Mouse (Mus musculus): ENCODE measurements at regions not wholly inside any gene's neighbourhood (a gene's known extent, or its start where the extent isn't known, plus 50 kb on each side); places are given as distances from the start of the nearest gene placed in this dataset.
"Not testable (repeated sequence)": the region's sequence is repeated elsewhere in the genome, so short reads cannot be mapped to it uniquely, and the experiment has no call there.

DNA sequence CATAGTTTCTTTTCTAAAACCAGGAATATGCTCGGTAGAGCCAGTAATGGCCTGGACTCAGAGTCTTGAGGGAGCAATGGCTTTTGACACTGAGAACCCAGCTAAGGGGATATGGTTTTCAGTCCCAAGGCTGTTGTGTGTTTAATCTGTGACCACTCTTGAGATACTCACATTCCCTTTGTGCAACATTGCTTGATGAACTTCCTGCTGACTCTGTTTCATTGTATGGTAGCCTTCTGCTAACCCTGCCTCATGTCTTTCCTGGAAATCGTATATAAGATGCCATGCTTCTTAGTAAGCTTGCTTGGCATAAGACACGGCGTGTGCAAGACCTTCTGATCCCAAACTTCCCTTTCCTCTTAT lies 92.7 kb upstream of the Cpsf6 start:
- DNase-seq, result no peak

DNA sequence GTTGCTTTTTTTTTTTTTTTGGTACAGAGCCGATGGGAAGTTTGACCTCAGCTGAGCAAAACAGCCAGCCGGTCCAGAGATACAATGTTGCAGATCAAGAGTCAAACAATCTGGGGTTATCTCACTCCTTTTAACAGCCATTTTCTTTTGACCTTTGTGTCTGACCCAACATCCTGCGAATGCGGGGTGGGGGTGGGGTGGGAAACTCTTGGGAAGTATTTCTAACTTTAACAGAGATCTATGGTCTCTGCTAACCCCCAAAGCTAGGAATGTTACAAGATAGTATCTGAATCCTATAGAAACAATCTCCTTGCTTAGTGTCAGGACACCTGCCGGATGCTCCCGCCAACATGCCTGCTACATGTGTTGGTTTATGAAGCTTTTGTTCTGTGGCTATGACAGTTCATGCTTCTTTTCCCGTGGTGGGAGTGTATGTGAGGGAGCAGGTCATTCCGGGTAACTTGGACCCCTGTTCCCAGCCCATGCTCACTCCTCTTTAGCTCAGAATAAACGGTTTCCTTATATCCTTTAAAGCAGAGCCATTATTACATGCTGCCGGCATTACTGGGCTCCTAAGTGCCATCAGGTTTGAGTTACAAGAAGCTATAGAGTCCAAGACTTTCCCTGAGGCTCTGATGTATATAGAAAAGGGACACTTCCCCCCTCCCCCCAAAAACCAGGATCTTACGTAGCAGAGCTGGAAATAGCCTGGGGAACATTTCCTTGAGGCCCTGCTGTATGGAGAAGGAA lies 92.2 kb upstream of the Cpsf6 start:
- no peak for DNase-seq

DNA sequence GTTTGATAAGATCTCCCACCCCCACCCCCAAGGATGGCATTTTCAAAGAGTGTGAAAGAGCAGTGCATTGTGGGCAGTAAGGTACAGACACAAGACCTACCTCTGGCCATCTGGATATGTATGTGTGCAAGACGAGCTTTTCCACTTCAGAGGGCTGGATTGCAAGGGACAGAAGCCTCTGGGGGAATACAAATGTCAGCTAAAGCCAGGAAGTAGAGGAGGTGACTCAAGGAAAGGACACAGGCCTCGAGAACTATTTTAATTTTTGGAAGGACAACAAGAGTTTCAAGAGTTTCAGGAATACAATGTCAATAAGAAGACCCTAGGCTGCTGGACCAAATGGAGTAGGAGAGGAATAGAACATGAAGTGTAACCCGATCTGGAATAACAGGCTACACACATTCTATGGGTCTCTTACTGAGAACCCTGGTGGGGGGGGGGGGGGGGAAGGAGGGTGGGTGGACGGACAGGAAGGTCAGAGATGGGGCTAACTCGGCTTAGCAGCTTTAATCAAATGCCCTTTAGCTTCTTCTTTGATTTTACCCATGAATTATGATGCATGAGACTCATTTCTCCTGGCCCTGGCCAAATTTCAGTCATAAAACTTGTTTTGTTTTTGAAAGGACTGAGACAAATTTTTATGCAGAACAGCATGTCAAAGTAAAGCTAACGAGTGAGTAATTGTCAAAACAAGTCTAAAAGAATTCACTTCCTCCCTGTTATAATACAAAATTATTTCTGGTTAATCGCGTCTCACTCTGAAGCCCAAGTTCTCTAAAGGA lies 91.4 kb upstream of the Cpsf6 start:
- DNase-seq, result no peak

DNA sequence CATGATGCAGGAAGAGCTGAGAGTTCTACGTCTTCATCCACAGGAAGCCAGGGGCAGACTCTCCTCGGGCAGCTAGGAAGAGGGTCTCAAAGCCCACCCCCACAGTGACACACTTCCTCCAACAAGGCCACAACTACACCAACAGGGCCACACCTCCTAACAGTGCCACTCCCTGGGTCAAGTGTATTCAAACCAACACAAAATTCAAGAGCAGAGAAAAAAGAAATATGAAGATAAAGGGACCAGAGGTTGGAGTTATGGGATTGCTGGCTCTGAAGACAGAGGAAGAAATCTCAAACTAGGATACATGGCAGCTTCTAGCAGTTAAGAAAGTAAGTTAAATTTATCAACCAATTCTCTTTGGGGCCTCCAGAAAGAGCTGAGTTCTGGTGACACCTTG lies 90.7 kb upstream of the Cpsf6 start:
- DNase-seq, result no peak

DNA sequence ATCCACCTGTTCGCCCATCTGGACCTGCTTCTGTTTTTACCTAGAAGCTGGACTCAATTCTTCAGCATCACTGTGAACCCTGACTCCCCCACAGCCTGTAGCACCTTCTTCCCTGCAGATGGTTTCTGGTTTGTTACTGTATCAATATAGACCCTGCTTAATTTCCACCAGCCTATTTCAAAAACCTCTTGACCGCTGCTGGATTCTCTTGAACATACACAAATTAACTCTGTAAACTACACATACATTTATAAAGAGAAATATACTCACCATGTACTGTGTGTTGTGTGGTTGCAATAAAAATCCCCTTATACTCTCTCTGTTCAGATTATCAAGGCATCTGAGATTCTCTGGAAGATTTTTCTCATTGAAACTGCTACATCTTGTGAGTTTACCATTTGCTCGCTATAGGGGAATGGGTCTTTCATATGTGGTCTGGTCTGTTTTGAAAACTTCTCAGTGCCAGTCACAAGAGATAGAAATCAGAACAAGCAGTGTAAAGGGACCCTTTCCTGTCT lies 89.8 kb upstream of the Cpsf6 start:
- no peak for DNase-seq

DNA sequence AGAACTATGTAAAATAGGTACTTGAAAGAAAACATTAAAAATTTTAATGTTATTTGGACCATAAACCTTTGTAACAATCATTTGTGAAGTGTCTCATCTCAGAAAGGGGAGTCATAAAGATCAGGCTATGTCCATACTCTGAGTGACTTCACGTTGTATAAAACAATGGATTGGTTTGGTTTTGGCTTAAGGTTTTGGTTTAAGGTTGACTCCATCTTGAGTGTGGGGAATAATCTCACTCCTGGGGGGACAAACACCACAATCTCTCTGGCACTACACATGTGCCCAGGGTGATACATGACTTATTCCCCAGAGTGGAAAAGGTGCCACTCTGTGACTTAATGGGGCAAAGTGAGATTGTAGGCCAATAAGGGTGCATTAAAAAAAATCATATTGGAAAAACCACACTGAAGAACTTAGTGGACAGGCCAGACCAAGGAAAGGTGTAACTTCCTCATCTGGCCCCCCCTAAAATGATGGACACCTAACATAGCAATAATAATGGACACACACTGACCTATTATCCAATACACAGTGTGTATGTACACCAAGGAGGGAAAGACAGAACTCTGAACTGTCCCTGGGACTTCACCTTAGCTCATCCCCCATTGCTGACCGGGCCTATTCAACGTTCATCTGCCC lies 89.2 kb upstream of the Cpsf6 start:
- no peak for DNase-seq

DNA sequence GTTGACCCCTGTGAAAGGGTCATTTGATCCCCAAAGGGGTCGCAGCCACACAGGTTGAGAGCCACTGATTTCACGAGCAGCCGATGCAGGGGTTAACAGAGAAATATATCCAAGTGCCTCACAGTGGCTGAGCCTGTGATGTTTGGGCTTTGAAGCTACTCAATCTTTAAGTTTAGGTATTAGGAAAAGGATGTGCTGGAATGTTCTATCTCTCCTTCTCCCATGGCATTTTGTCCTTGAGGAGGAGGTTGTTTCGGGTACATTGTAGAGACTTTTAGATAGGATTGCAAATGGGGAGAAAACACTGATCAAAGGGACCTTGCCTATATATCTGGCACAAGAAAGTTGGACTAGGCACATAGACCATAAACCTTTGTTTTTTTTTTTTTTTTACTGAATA lies 88.6 kb upstream of the Cpsf6 start:
- no peak for DNase-seq

DNA sequence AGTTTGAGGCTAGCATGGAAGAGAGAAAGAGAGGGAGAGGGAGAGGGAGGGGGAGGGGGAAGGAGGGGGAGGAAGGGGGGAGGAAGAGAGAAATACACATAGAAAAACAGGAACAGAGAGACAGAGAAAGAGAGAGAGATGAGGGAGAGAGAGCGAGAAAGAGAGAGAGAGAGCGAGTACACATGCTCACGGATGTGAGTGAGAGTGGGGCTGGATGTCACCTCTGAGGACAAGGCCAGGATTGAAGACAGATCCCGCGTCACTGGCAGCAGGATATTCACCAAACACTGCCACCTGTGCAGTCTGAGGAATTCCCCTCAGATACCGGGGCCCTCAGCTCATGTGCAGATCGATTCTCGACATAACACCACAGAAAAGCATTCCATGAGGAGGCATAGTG lies 87.3 kb upstream of the Cpsf6 start:
- DNase-seq, result no peak

DNA sequence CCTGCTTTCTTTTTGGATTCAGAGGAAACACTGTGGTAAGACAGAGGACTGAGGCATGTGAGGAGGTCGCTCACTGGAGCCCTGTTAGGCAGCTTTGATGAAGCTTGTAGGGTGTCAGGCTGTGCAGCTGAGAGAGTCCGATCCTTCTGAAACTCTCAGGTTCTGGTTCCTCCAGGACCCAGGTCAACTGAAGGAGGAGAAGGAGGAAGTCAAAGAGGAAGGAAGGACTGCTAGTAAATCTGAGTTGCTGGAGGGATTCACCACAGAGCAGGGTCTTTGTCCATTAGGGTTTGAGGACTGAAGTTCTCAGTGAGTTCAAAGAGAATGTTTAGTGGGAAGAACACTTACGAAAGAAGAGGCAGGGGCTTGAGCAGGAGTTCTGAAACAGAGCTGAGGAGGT lies 86.6 kb upstream of the Cpsf6 start:
- DNase-seq, result no peak

DNA sequence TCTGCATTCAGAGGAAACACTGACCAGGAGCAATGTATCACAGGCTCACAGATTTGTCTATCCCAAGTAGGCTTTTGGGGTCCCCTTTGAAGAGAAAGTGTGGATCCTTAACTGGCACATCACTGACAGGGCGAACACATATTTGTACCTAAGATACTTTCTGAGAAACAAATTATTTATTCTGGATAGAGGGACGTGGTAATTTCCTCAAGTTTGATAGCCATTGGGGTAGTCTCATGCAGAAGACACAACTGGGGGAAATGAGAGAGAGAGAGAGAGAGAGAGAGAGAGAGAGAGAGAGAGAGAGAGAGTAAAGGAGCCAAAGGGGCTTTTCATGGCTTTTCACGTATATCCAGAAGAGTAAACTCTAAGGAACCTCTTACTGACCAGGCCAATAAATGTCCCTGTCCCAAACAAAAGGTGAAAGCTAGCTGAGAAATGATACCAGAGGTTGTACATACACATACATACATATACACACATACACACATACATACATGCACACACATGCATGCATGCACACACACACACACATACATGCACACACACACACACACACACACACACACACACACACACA lies 85.9 kb upstream of the Cpsf6 start:
- DNase-seq, result no peak

DNA sequence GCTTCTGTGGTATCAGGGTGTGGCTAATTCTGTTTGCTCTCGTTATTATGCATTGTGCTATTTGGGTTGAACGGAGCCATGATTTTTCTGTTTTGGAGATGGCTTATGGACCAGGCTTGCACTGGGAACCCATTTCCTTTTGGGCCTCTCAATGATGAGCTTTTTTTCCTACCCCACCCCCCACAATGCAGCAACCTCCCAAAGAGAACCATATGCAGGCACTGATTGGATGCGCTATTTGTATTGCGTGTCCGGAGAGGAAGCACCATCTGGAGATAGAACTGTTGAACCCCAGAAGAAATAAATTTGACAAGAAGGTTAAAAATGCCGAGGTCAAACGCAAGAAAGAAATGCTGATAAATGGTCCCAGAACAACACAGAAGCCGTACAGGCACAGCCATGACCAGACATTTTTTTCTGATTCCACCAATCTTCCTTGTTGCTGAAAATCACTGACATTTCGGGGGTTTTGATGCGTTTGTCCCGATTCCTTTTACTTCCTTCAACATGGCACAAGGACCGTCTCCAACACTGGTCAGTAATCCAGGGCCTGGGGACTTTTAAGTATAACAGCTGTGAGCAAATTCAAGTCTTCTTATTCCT lies 85.3 kb upstream of the Cpsf6 start:
- no peak for DNase-seq

DNA sequence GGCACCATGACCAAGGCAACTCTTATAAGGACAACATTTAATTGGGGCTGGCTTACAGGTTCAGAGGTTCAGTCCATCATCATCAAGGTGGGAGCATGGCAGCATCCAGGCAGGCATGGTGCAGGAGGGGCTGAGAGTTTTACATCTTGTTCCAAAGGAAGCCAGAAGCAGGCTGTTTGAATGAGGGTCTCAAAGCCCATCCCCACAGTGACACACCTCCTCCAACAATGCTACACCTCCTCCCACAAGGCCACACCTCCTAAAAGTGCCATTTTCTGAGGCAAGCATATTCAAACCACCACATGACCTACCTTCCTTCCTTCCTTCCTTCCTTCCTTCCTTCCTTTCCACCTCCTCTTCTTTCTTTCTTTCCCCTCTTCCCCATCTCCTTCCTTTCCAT lies 84.5 kb upstream of the Cpsf6 start:
- not testable (repeated sequence) for DNase-seq

DNA sequence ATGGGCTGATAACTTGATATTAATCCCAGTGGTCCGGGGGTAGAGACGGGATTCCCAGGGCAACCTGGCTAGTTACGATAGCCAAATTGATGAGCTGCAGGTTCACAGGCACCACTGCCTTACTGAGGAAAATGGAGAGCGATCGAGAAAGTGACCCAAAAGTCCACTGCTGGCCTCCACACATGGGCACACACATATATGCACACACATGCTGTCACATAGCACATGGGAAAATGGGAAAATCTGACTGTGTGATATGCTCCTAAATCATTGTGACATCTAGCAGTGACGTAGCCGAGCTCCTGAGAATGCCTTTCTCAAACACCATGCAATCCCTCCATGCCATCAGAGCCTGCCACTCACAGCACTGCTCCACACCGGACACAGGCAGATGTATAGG lies 83.8 kb upstream of the Cpsf6 start:
- no peak for DNase-seq

DNA sequence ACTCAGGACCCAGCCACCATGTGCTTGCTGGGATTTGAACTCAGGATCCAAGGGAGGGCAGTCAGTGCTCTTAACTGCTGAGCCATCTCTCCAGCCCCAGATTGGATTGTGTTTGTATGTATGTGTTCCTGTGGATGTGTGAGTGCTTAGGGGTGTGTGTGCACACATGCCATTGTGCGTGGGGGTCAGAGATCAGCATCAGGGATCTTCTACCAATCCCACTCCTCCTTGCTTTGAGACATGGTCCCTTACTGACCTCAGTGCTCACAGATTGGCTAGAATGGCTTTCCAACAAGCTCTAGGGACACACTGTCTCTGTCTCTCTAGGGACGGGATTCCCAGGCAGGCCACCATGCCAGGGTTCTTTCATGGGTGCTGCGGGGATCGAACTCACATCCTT lies 83.1 kb upstream of the Cpsf6 start:
- DNase-seq, result no peak

DNA sequence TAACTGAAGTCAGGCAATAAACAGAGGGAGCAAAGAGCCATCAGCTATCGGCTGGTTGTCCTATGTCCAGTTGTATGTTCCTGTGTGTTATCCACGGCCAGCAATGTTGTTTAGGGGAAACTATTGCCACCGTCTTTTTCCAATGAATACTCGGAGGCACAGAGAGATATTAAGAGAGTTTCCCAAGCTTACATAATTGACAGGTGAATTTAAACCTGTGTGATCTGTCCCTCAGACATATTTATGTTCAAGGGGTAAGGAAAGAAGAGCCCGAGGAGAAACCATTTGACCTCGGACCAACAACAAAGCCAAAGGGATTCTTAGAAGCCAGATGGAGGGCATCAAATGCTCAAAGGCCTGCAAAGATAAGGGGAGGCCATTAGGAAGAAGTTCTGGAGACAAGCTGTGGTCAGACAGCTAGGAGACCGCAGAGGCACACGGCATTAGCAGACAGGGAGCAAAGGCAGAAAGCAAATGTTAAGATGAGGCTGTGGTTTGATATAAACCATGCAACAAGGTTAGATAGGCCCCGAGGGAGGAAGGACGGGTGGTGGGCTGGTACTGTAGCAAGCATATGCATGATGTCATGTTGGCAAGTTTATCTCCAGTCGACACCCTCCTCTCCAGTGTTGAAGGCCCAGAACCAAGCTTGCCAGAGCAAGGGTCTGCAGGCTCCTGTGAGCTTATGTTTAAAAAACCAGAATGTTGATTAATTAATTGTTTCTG lies 82.1 kb upstream of the Cpsf6 start:
- no peak for DNase-seq

DNA sequence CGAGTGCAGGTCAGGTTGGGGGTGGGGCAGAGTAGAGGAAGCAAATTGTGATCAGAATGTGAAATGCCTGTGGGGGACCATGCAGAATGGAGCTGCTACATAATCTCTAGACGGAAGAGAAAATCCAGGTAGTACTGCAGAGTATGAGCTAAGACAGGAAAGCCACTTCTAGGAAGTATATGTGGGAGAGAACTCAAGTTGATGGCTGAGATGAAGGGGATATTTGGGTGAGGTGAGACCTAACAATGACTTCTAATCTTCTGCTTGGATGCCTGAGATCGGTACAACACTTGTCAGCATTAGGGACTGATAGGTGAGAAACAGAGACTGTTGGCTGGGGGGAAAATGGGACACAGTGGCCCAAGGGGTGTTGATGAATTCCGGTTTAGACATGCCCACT lies 81.4 kb upstream of the Cpsf6 start:
- DNase-seq, result no peak

DNA sequence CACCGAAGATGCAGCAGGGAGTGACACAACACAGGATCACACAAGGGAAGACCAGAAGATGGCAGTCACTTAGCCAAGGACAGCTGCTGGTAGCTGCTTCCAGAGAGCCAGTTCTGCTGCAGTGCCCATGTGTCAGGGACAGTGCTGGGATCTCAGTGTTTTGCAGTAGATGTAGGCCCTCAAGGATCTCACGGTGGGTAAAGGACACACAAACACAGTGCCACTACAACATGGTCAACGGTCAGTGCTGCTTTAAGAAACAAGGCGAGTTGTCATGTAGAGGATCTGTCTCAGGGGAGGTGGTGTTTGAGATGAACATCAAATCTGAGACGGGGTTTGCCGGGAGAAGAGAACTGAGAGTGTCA lies 80.5 kb upstream of the Cpsf6 start:
- no peak for DNase-seq

DNA sequence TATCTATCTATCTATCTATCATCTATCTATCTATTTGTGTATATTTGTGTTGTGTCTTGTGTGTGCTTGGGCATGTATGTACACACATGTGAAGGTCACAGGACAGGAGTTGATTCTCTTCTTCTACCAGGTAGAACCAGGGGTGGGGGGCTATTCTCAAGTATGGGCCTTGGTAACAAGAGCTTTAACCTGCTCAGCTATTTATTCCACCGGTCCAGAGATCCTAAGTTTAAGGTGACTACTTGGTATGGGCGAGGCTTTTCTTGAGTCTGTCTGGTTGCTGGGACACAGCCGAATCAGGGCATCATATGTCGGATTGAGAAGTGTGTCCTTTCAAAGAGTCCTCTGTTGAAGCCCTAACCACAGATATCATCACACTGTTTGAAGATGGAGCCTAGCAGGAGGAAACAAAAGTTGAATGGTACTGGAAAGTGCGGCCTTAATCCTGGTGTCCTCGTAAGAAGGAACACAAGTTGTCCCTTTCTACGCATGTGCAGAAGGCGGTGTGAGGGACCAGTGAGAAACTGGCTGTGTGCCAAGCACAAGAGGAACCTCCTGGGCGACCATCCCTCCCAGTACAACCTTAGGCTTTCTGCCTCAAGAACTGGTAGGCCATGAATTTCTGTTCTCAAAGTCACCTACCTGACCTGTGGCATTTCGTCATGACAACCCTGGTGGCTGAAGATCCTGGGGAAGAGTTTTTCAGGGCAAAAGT lies 80.0 kb upstream of the Cpsf6 start:
- DNase-seq, result no peak

DNA sequence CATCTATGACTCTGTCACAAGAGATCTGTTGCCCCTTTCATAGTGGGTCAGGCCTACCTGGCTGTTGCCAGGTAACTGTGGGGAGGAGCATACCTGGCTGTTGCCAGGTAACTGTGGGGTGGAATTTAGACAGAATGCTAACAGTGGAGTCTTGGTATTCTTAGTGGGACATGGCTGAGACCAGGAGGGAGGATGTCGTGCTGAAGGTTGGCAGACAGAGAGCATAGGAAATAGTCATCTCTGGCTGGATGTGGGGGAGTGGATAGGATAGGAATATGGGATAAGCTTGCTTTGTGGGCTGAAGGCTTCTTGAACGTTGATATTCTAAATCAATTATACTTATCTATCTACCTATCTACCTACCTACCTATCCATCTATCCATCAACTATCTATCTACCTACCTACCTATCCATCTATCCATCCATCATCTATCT lies 79.2 kb upstream of the Cpsf6 start:
- DNase-seq, result no peak

DNA sequence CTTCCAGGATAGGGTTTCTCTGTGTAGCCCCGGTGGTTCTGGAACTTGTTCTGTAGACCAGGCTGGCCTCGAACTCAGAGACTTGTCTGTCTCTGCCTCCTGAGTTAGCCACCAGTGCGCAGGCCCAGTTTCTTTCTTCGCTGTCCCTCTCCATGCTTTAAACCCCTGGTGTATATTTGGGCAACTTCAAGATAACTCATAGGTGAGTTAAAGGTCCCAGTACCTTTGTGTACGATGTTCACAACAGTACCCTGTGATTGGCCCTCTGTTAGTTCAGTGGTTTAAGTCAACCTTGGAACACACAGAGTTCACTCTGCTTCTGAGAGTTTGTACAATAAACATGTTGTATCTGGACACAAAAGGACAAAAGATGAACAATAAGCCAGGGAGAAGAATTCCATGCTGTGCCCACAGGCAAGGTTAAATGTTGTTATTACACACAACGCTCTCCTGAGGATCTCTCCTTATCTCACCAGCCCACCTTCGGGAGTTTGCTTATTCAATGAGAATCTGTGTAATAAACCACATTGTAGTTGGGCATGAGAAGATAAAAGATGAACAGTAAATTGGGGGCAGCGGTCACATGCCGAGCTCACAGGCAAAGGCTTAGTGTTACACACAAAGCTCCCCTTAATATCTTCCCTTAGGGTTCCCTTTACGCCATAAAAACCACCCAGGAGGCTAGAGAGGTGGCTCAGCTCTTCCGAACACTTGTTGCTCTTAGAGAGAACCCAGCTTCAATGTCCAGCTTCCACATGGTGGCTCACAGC lies 78.6 kb upstream of the Cpsf6 start:
- DNase-seq, result no peak

DNA sequence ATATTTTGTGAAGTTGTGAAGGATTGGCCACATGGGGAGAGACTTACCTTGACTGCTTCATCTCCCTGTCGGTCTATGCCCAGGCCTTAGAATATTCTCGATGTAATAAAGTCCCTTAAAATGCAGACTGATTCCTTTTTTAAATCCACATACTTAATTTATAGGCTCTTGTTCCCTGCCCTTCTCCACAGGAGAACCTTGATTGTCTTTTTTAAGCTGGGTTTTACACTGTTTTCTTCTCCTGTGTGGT lies 77.8 kb upstream of the Cpsf6 start:
- DNase-seq, result no peak

Measured in layer of hippocampus, adult 9-11 months (tissue).